Mouse (Mus musculus) adrenal gland, postnatal 10 days (tissue): ENCODE measurements around the gene Coq8a. TPM values are rescaled to one million over a fixed set of nuclear protein-coding genes. Genes with fewer than 3 reads are reported as not detected.
A peak's percentile ranks its signal among the peaks of the same experiment; 100 is the strongest.

ENCODE experiments used
- DNase-seq: peaks from one replicate; pipeline ENCODE4 v3.0.0; 2021; ENCODE audit warnings: mixed read lengths
- total RNA-seq, 2 experiments: library from RNA; stranded (reverse); gene quantifications; 2 replicates each; pipeline ENCODE4 v1.2.3; 2021

The Coq8a gene
- total RNA-seq, 2 experiments from 2014 or later: 1,138 to 1,532 TPM

GRCm38 (mm10) chr1:180175167-180175566 is 24.2 kb downstream of the Coq8a start:
- DNase-seq: no peak

GRCm38 (mm10) chr1:180174718-180175117 is 24.7 kb downstream of the Coq8a start:
- DNase-seq: peak; percentile 40

- peak; percentile 31 for DNase-seq
Observed at GRCm38 (mm10) chr1:180173017-180173416, 26.4 kb downstream of the Coq8a start.

GRCm38 (mm10) chr1:180172600-180172999 is 26.8 kb downstream of the Coq8a start:
- DNase-seq: no peak

GRCm38 (mm10) chr1:180171883-180172282 is 27.5 kb downstream of the Coq8a start:
- DNase-seq: peak; percentile 77

GRCm38 (mm10) chr1:180170071-180170470 is 29.3 kb downstream of the Coq8a start:
- no peak for DNase-seq

GRCm38 (mm10) chr1:180169161-180169560 is 30.2 kb downstream of the Coq8a start:
- no peak for DNase-seq

- DNase-seq: peak; percentile 25
Observed at GRCm38 (mm10) chr1:180168294-180168693, 31.1 kb downstream of the Coq8a start.

- DNase-seq: no peak
Observed at GRCm38 (mm10) chr1:180166533-180166932, 32.9 kb downstream of the Coq8a start.

- DNase-seq: peak; percentile 7
Observed at GRCm38 (mm10) chr1:180162986-180163385, 36.4 kb downstream of the Coq8a start.

GRCm38 (mm10) chr1:180161566-180162355 is 37.6 kb downstream of the Coq8a start:
- no peak for DNase-seq

GRCm38 (mm10) chr1:180161160-180161559 is 38.2 kb downstream of the Coq8a start:
- no peak for DNase-seq

- no peak for DNase-seq
Observed at GRCm38 (mm10) chr1:180160545-180160944, 38.9 kb downstream of the Coq8a start.

GRCm38 (mm10) chr1:180158648-180159047 is 40.8 kb downstream of the Coq8a start:
- DNase-seq: no peak

- no peak for DNase-seq
Observed at GRCm38 (mm10) chr1:180151191-180151590, 48.2 kb downstream of the Coq8a start.

- no peak for DNase-seq
Observed at GRCm38 (mm10) chr1:180148563-180148962, 50.8 kb downstream of the Coq8a start.

GRCm38 (mm10) chr1:180148036-180148435 is 51.4 kb downstream of the Coq8a start:
- DNase-seq: no peak

- DNase-seq: no peak
Observed at GRCm38 (mm10) chr1:180140970-180141369, 58.4 kb downstream of the Coq8a start.

- DNase-seq: no peak
Observed at GRCm38 (mm10) chr1:180139158-180139557, 60.2 kb downstream of the Coq8a start.

GRCm38 (mm10) chr1:180132187-180132586 is 67.2 kb downstream of the Coq8a start:
- DNase-seq: no peak

GRCm38 (mm10) chr1:180131402-180131801 is 68.0 kb downstream of the Coq8a start:
- DNase-seq: no peak

- DNase-seq: no peak
Observed at GRCm38 (mm10) chr1:180128077-180128792, 71.2 kb downstream of the Coq8a start.

- DNase-seq: no peak
Observed at GRCm38 (mm10) chr1:180118233-180118632, 81.2 kb downstream of the Coq8a start.

- DNase-seq: peak; percentile 18
Observed at GRCm38 (mm10) chr1:180116525-180116924, 82.9 kb downstream of the Coq8a start.
